Mouse (Mus musculus) C2C12 (cell line): Measurements from ENCODE around the gene Strn4. TPM values are rescaled to one million over a fixed set of nuclear protein-coding genes. Genes with fewer than 3 reads are reported as not detected.

Source experiments
- H3K27me3 ChIP-seq: one replicate; pipeline ENCODE4 v1.6.1; 2011; ENCODE audit not compliant: control insufficient read depth, insufficient read depth, insufficient read length
- H3K36me3 ChIP-seq: one replicate; pipeline ENCODE4 v1.6.1; 2011; ENCODE audit not compliant: control insufficient read depth, insufficient read depth
- H3K4me3 ChIP-seq: one replicate; pipeline ENCODE4 v1.5.1; 2011; ENCODE audit warnings: mild to moderate bottlenecking, control low read depth; ENCODE audit not compliant: poor library complexity, insufficient read depth, severe bottlenecking
- H3K79me2 ChIP-seq: one replicate; pipeline ENCODE4 v1.6.1; 2011; ENCODE audit not compliant: control insufficient read depth, insufficient read depth
- H3K79me3 ChIP-seq: one replicate; pipeline ENCODE4 v1.6.1; 2011; ENCODE audit warnings: low read depth, control low read depth
- H3ac ChIP-seq: one replicate; pipeline ENCODE3; 2011; ENCODE audit warnings: low read depth; ENCODE audit not compliant: control insufficient read depth, insufficient read length
- CEBPB ChIP-seq: IDR thresholded peaks from one replicate; pipeline ENCODE4 v1.6.1; 2011; ENCODE audit warnings: low read depth, mild to moderate bottlenecking, control low read depth, moderate library complexity
- CTCF ChIP-seq: IDR thresholded peaks from one replicate; pipeline ENCODE4 v1.5.1; 2011; ENCODE audit not compliant: control insufficient read depth, insufficient read depth, insufficient read length
- FOSL1 ChIP-seq: IDR thresholded peaks from one replicate; pipeline ENCODE4 v1.8.0; 2011; ENCODE audit warnings: mild to moderate bottlenecking, low read length; ENCODE audit not compliant: poor library complexity, insufficient read depth, severe bottlenecking
- MAX ChIP-seq: IDR thresholded peaks from one replicate; pipeline ENCODE4 v1.6.1; 2011; ENCODE audit warnings: mild to moderate bottlenecking, control low read depth
- MYOD1 ChIP-seq: IDR thresholded peaks from one replicate; pipeline ENCODE4 v1.6.1; 2011; ENCODE audit warnings: low read depth; ENCODE audit not compliant: control insufficient read depth, insufficient read length
- MYOG ChIP-seq: IDR thresholded peaks from one replicate; pipeline ENCODE4 v1.6.1; 2011; ENCODE audit not compliant: control insufficient read depth, insufficient read length; ENCODE audit errors: extremely low read depth
- USF1 ChIP-seq: IDR thresholded peaks from one replicate; pipeline ENCODE4 v1.6.1; 2011; ENCODE audit warnings: low read depth, mild to moderate bottlenecking, control low read depth, moderate library complexity
- long read RNA-seq, 2 experiments: library from polyadenylated mRNA; unstranded; transcript quantifications; one replicate each; pipeline ENCODE4 v2.0.0; 2019 to 2020
- polyA plus RNA-seq: library from polyadenylated mRNA; unstranded; fragments of >200 nt; fragmentation: generic; extraction: Trizol; gene quantifications from one replicate; pipeline ENCODE4 v1.2.1, GENCODE M21; 2012; ENCODE audit warnings: missing spikeins

The Strn4 gene
- polyA plus RNA-seq = 50.4 TPM
- long read RNA-seq, experiment 1, transcript Strn4-201 (18 exons, 3,535 nt) = major isoform, 7 of 17 reads
- long read RNA-seq, experiment 1, partial matches to known transcripts = 2 of 17 reads
- long read RNA-seq, experiment 1, other reads (novel, unspliced or antisense) = 5 of 17 reads
- long read RNA-seq, experiment 2, transcript Strn4-201 (18 exons, 3,535 nt) = minor isoform, 19 of 68 reads
- long read RNA-seq, experiment 2, transcript Strn4-202 (18 exons, 3,082 nt) = major isoform, 38 of 68 reads
- long read RNA-seq, experiment 2, partial matches to known transcripts = 5 of 68 reads
- long read RNA-seq, experiment 2, other reads (novel, unspliced or antisense) = 6 of 68 reads

DNA sequence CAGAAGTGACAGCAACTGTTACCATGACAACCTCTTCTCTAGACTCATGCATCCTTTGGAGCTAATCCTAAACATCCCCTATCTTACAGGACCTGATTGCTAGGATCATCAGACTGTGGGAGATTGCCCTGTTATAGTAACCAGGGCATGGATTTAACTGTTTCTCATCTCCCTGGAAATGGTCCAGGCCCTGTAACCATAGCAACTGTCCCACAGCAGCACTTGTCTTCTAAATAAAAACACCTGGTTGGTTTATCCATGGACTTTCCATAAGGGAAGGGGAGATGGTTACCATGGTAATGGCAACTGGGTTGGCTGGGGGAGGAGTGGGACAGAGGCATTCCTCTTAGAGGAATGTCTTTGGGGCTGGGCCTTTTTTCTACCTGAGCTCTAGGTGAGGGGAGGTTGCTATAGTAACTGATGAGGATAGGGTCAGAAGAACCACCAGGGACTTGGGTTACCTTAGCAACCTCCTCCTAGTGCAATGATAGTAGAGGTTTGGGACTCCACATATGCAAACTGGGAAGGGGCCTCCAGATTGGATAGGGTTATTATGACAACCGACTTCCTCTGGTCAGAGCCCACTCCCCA, at the start of gene Strn4:
TSS of gene Strn4 (plus strand) at position 539 of the 591 bp plus-strand sequence.
- TF ChIP-seq MYOG (no peak), FOSL1 (no peak), CTCF (no peak), MYOD1 (no peak), MAX (no peak), CEBPB (no peak), USF1 (no peak)
- Histone ChIP-seq H3K27me3 (no peaks in the 10 kb centered on the region), H3K4me3 (peak within 1 kb of the TSS; percentile 66), H3K79me2 (peaks cover 41% of the 10 kb centered on the region), H3ac (peak within 1 kb of the TSS; percentile 84), H3K79me3 (peaks cover 38% of the 10 kb centered on the region), H3K36me3 (peaks cover 4% of the 10 kb centered on the region)

DNA sequence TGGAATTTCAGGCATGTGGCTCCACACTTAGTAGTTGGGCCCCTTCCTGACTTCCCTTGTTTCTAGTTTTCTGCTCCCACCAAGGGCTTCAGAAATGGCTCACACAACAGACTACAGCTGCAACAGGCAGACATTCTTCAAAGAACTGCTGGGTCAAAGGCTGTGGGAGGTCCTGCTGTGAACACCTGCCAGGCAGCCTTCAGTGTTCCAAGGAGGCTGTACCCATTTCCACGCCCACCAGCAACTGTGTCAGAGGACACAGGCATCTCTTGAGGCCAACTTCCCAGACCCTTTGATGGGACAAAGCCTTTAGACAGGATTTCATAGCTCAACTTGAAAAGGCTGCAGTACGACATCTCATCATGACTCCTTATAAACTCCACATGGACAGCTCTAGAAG, 49.2 kb upstream of the Strn4 start:
- Histone ChIP-seq H3K4me3 (no peak overlapping the region), H3K27me3 (no peaks in the 10 kb centered on the region)

DNA sequence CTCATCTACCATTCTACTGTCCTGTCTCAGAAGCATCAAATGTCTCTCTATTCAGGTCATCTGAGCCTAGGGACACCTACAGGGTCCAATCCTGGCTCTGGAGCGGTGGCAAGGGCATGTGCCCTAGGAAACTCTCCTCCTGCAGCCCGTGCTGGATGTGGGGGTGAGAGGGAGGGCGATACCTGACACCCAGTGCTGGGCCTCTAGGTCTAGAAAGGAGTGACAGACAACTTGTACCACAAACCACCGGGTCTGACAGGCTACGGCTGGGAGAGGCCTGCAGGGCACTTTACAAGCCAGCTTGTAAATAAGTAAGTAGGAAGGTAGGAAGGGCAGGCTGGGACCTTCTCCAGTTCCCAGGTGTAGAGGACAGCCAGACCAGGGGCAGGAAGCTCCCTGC, 39.8 kb upstream of the Strn4 start:
- Histone ChIP-seq H3K27me3 (no peaks in the 10 kb centered on the region), H3K79me2 (no peaks in the 10 kb centered on the region), H3K36me3 (no peaks in the 10 kb centered on the region), H3K4me3 (no peak overlapping the region), H3K79me3 (no peaks in the 10 kb centered on the region), H3ac (no peak overlapping the region)
- no peak for TF ChIP-seq USF1
- TF ChIP-seq MAX = no peak
- TF ChIP-seq MYOG = no peak
- TF ChIP-seq MYOD1 = no peak
- no peak for TF ChIP-seq CTCF
- TF ChIP-seq FOSL1 = no peak
- no peak for TF ChIP-seq CEBPB

More for the DNA sequence above, 49.2 kb upstream of the Strn4 start:
- TF ChIP-seq MAX (no peak), CEBPB (no peak), MYOG (no peak), FOSL1 (no peak), CTCF (no peak)
- Histone ChIP-seq H3K79me3 (no peaks in the 10 kb centered on the region), H3K79me2 (no peaks in the 10 kb centered on the region), H3K36me3 (no peaks in the 10 kb centered on the region), H3ac (no peak overlapping the region)

DNA sequence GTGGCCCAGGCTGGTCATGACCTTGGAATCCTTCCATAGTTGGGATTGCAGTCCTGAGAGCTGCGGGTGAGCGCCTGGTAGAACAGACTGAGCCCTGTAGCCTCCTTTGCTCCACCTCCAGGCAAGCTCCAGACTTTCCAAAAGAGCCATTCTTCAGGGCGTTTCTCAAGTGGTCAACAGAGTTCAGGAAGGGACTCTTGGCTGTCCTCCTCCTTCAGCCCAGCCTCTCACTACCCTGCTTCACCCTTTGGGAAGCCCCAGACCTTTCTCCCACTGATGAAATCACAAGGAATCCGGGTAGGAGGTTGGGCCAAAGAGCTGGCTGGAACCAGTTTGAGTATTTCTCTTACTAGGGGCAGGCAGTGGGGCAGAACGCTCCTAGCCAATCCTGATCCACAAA, 35.6 kb upstream of the Strn4 start:
- no peak overlapping the region for H3K4me3 ChIP-seq
- no peak for TF ChIP-seq MAX
- TF ChIP-seq USF1 = no peak
- TF ChIP-seq MYOD1 = no peak
- TF ChIP-seq CEBPB = no peak
- no peak for TF ChIP-seq CTCF
- no peak for TF ChIP-seq MYOG
- TF ChIP-seq FOSL1 = no peak

DNA sequence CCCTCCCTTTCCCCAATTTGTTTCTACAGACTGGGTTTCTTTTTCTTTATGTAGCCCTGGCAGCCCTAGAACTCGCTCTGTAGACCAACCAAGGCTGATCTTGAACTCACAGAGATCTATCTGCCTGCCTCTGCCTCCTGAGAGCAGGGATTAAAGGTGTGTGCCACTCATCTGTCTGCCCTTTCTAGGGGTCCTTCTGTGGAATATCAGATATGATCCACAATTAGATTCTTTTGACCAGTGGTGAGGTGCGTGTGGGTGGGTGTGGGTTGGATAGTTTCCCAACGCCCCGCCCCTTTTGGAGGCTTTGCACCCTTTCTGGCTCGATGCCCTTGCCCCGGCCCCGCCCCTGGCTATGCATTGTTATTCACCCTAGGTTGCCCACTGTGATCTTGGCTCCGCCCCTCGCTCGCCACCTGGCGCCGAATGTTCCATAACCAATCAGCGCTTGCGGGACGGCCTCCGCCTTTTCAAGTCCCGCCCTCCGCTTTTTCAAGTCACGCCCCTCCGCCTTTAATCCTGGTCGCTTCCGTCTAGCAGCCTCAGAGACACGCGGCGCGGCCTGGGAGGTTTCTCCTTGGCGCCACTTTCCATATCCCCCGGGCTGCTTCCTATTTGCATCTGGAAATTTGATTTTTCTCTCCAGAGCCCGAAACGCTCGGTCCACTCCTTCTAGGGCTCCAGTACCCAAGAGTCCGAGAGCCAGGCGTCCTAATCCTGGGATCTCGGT, 34.7 kb upstream of the Strn4 start, which contains the start of gene Slc1a5:
TSS of gene Slc1a5 (plus strand) at position 516 of the 730 bp plus-strand sequence.
- Histone ChIP-seq H3K79me2 (peaks cover 37% of the 10 kb centered on the region), H3K79me3 (peaks cover 15% of the 10 kb centered on the region), H3K27me3 (no peaks in the 10 kb centered on the region), H3K4me3 (peak within 1 kb of the TSS; percentile 49), H3K36me3 (no peaks in the 10 kb centered on the region), H3ac (peak within 1 kb of the TSS; percentile 92)
- TF ChIP-seq MYOD1 (no peak), MAX (no peak), FOSL1 (no peak), USF1 (no peak), CTCF (no peak), CEBPB (no peak), MYOG (no peak)

More for the DNA sequence above, 35.6 kb upstream of the Strn4 start:
- Histone ChIP-seq H3ac (no peak overlapping the region), H3K79me3 (peaks cover 15% of the 10 kb centered on the region), H3K36me3 (no peaks in the 10 kb centered on the region), H3K27me3 (no peaks in the 10 kb centered on the region), H3K79me2 (peaks cover 34% of the 10 kb centered on the region)
